Mouse (Mus musculus): ENCODE measurements around the gene Acot12. TPM values are rescaled to one million over a fixed set of nuclear protein-coding genes. Genes with fewer than 3 reads are reported as not detected.

The Acot12 gene
- 160 TPM for polyA plus RNA-seq (2014; fragmentation: Illumina TruSeq; extraction: RNeasy Lipid Tissue Mini Kit (QIAGEN cat#74804); ENCODE audit: low read depth, low replicate concordance)

DNA sequence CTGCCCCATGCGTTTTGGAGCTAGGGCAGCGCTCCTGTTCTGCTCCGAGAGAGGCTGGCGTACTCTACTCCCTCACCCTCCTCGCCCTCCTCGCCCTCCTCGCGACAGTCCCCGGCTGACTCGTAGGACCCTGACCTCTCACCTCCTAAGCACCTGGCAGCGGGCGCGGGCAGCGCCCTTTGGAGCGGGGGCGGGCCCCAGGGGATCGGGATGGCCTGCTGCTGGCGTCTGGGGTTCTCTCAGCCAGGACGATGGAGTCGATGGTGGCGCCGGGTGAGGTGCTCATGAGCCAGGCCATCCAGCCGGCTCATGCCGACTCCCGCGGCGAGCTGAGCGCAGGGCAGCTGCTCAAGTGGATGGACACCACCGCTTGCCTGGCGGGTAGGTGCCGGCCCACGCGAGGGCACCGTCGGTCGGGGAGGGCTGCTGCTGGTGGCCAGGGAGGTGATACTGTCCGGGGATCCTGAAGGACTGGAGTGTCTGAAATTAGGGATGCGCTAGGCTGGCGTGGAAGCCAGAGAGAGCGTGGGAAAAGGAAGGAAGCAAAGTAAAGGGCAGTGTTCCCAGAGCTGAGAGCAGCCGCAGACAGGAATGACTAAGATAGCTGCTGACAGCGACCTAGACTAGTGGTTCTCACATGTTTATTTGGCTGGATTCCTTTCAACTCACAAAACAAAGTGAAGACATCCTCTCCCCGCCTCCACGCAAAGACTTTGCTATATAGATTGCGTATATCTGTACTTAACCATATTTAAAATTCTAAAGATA, at the start of gene Acot12:
Gene Acot12 (plus strand): TSS at position 233 of the 768 bp plus-strand sequence.

DNA sequence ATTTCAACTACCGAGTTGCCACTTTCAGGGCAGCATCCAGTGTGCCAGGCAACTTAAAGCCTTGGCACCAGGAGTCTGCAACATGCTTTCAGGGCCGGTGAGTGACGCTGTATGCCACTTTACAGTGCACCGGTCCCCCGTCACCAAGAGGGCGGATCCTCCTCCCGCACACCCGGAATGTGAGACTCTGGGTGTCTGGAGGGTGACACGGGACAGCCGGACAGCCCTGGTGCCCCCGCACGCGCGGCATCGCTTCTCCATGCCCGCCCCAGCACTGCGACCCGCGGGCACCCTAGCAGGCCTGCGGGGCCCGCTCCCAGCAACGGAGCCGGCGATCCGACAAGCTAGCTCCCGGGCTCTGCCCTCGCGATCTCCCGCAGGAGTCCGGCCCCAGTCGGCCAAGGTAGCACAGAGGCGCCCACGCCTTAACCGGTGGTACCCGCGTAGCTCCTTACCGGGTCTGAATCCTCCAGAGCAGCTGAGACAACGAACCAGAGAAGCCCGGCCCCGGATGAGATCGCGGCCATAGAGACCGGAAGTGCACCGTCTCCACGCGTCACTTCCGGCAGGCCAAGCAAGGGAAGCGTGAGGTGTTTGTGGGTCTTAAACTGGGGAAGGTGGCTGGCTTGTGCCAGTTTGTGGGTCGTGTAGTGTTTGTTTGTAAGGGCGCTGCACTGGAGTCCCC, 66.0 kb downstream of the Acot12 start, which contains the start of gene Zcchc9:
Gene Zcchc9 (minus strand): TSS at position 551 of the 685 bp plus-strand sequence.

Other genes with a start within 250 kb of the Acot12 start
- gene Zcchc9, start 66.2 kb downstream of the Acot12 start, polyA plus RNA-seq (2014; fragmentation: Illumina TruSeq; extraction: RNeasy Lipid Tissue Mini Kit (QIAGEN cat#74804); ENCODE audit: low read depth, low replicate concordance) = 20.5 TPM
- not detected for gene Ckmt2, start 135.4 kb downstream of the Acot12 start, polyA plus RNA-seq (2014; fragmentation: Illumina TruSeq; extraction: RNeasy Lipid Tissue Mini Kit (QIAGEN cat#74804); ENCODE audit: low read depth, low replicate concordance)

All from liver, adult 10 weeks (tissue).